Mouse (Mus musculus): Measurements from ENCODE around the gene Tmtc1. TPM values are rescaled to one million over a fixed set of nuclear protein-coding genes. Genes with fewer than 3 reads are reported as not detected.

Tmtc1 gene
- polyA plus RNA-seq, 1 experiment, result not detected

GRCm38 (mm10) chr6:148401031-148401430 is 43.2 kb downstream of the Tmtc1 start:
- TF ChIP-seq CTCF (IDR thresholded peaks at IDR 0.05; ENCODE audit: low read depth, low read length) (no peak), POLR2A (IDR thresholded peaks at IDR 0.05; ENCODE audit: borderline replicate concordance, low read depth, low read length) (no peak)
- peaks cover 11% of the 10 kb centered on the region for H3K4me1 ChIP-seq (ENCODE audit: control insufficient read depth, insufficient read depth, low read length)

GRCm38 (mm10) chr6:148399541-148399940 is 44.6 kb downstream of the Tmtc1 start:
- no peak for TF ChIP-seq POLR2A (IDR thresholded peaks at IDR 0.05; ENCODE audit: borderline replicate concordance, low read depth, low read length)
- no peak for TF ChIP-seq CTCF (IDR thresholded peaks at IDR 0.05; ENCODE audit: low read depth, low read length)
- Histone ChIP-seq H3K4me1 (ENCODE audit: control insufficient read depth, insufficient read depth, low read length) (peaks cover 9% of the 10 kb centered on the region; the same call in 1 of the 2 replicates), H3K27ac (ENCODE audit: insufficient read depth, low read depth, low read length) (no peak overlapping the region), H3K4me3 (ENCODE audit: insufficient read depth, low read length) (no peak overlapping the region)

More at GRCm38 (mm10) chr6:148401031-148401430, 43.2 kb downstream of the Tmtc1 start:
- Histone ChIP-seq H3K4me3 (ENCODE audit: insufficient read depth, low read length) (no peak overlapping the region), H3K27ac (ENCODE audit: insufficient read depth, low read depth, low read length) (no peak overlapping the region)

GRCm38 (mm10) chr6:148398888-148399287 is 45.3 kb downstream of the Tmtc1 start:
- TF ChIP-seq CTCF (IDR thresholded peaks at IDR 0.05; ENCODE audit: low read depth, low read length) (no peak), POLR2A (IDR thresholded peaks at IDR 0.05; ENCODE audit: borderline replicate concordance, low read depth, low read length) (no peak)
- Histone ChIP-seq H3K4me1 (ENCODE audit: control insufficient read depth, insufficient read depth, low read length) (peaks cover 9% of the 10 kb centered on the region; the same call in 1 of the 2 replicates), H3K27ac (ENCODE audit: insufficient read depth, low read depth, low read length) (no peak overlapping the region), H3K4me3 (ENCODE audit: insufficient read depth, low read length) (no peak overlapping the region)

GRCm38 (mm10) chr6:148397270-148397669 is 46.9 kb downstream of the Tmtc1 start:
- Histone ChIP-seq H3K27ac (ENCODE audit: insufficient read depth, low read depth, low read length) (no peak overlapping the region), H3K4me3 (ENCODE audit: insufficient read depth, low read length) (no peak overlapping the region), H3K4me1 (ENCODE audit: control insufficient read depth, insufficient read depth, low read length) (peaks cover 9% of the 10 kb centered on the region; the same call in 1 of the 2 replicates)
- TF ChIP-seq CTCF (IDR thresholded peaks at IDR 0.05; ENCODE audit: low read depth, low read length), result no peak
- TF ChIP-seq POLR2A (IDR thresholded peaks at IDR 0.05; ENCODE audit: borderline replicate concordance, low read depth, low read length), result no peak

GRCm38 (mm10) chr6:148395272-148395671 is 48.9 kb downstream of the Tmtc1 start:
- Histone ChIP-seq H3K4me3 (ENCODE audit: insufficient read depth, low read length) (no peak overlapping the region), H3K4me1 (ENCODE audit: control insufficient read depth, insufficient read depth, low read length) (peaks cover 9% of the 10 kb centered on the region; the same call in 1 of the 2 replicates), H3K27ac (ENCODE audit: insufficient read depth, low read depth, low read length) (no peak overlapping the region)
- no peak for TF ChIP-seq CTCF (IDR thresholded peaks at IDR 0.05; ENCODE audit: low read depth, low read length)
- no peak for TF ChIP-seq POLR2A (IDR thresholded peaks at IDR 0.05; ENCODE audit: borderline replicate concordance, low read depth, low read length)

GRCm38 (mm10) chr6:148394294-148394693 is 49.9 kb downstream of the Tmtc1 start:
- TF ChIP-seq POLR2A (IDR thresholded peaks at IDR 0.05; ENCODE audit: borderline replicate concordance, low read depth, low read length) (no peak), CTCF (IDR thresholded peaks at IDR 0.05; ENCODE audit: low read depth, low read length) (no peak)
- H3K4me3 ChIP-seq (ENCODE audit: insufficient read depth, low read length), result no peak overlapping the region
- H3K27ac ChIP-seq (ENCODE audit: insufficient read depth, low read depth, low read length), result no peak overlapping the region
- H3K4me1 ChIP-seq (ENCODE audit: control insufficient read depth, insufficient read depth, low read length), result peaks cover 9% of the 10 kb centered on the region; the same call in 1 of the 2 replicates

GRCm38 (mm10) chr6:148392147-148392546 is 52.0 kb downstream of the Tmtc1 start:
- no peak overlapping the region for H3K27ac ChIP-seq (ENCODE audit: insufficient read depth, low read depth, low read length)
- no peaks in the 10 kb centered on the region for H3K4me1 ChIP-seq (ENCODE audit: control insufficient read depth, insufficient read depth, low read length)
- no peak for TF ChIP-seq CTCF (IDR thresholded peaks at IDR 0.05; ENCODE audit: low read depth, low read length)
- TF ChIP-seq POLR2A (IDR thresholded peaks at IDR 0.05; ENCODE audit: borderline replicate concordance, low read depth, low read length), result no peak
- H3K4me3 ChIP-seq (ENCODE audit: insufficient read depth, low read length), result no peak overlapping the region

- TF ChIP-seq CTCF (IDR thresholded peaks at IDR 0.05; ENCODE audit: low read depth, low read length), result no peak
- no peak for TF ChIP-seq POLR2A (IDR thresholded peaks at IDR 0.05; ENCODE audit: borderline replicate concordance, low read depth, low read length)
Measured at GRCm38 (mm10) chr6:148391286-148391685, 52.9 kb downstream of the Tmtc1 start.

GRCm38 (mm10) chr6:148390630-148391276 is 53.4 kb downstream of the Tmtc1 start:
- TF ChIP-seq POLR2A (IDR thresholded peaks at IDR 0.05; ENCODE audit: borderline replicate concordance, low read depth, low read length), result no peak
- TF ChIP-seq CTCF (IDR thresholded peaks at IDR 0.05; ENCODE audit: low read depth, low read length), result no peak
- no peak overlapping the region for H3K4me3 ChIP-seq (ENCODE audit: insufficient read depth, low read length)
- H3K4me1 ChIP-seq (ENCODE audit: control insufficient read depth, insufficient read depth, low read length), result no peaks in the 10 kb centered on the region
- no peak overlapping the region for H3K27ac ChIP-seq (ENCODE audit: insufficient read depth, low read depth, low read length)

More at GRCm38 (mm10) chr6:148391286-148391685, 52.9 kb downstream of the Tmtc1 start:
- H3K4me3 ChIP-seq (ENCODE audit: insufficient read depth, low read length), result no peak overlapping the region
- H3K27ac ChIP-seq (ENCODE audit: insufficient read depth, low read depth, low read length), result no peak overlapping the region
- no peaks in the 10 kb centered on the region for H3K4me1 ChIP-seq (ENCODE audit: control insufficient read depth, insufficient read depth, low read length)

GRCm38 (mm10) chr6:148387990-148388389 is 56.2 kb downstream of the Tmtc1 start:
- Histone ChIP-seq H3K4me3 (ENCODE audit: insufficient read depth, low read length) (no peak overlapping the region), H3K4me1 (ENCODE audit: control insufficient read depth, insufficient read depth, low read length) (no peaks in the 10 kb centered on the region), H3K27ac (ENCODE audit: insufficient read depth, low read depth, low read length) (no peak overlapping the region)
- TF ChIP-seq POLR2A (IDR thresholded peaks at IDR 0.05; ENCODE audit: borderline replicate concordance, low read depth, low read length), result no peak
- no peak for TF ChIP-seq CTCF (IDR thresholded peaks at IDR 0.05; ENCODE audit: low read depth, low read length)

Measured in bone marrow macrophage, adult 2 months (primary cell).